Mouse (Mus musculus) G1E-ER4 (cell line): ENCODE data around the gene Nrp1. TPM values are rescaled to one million over a fixed set of nuclear protein-coding genes. Genes with fewer than 3 reads are reported as not detected.

Source experiments
- GATA1 ChIP-seq: IDR thresholded peaks from one replicate; pipeline ENCODE4 v1.8.0; 2012; ENCODE audit warnings: low read length, inconsistent platforms
- polyA plus RNA-seq: library from polyadenylated mRNA; stranded (reverse); fragments of >175 nt; gene quantifications from 2 replicates; pipeline ENCODE4 v1.2.3, GENCODE M21; 2012

The Nrp1 gene
- not detected in 2 replicates for polyA plus RNA-seq

- TF ChIP-seq GATA1: no peak
Observed at GRCm38 (mm10) chr8:128358406-128358755, at the start of gene Nrp1. Gene Nrp1, plus strand, starts transcription at chr8:128358604.

GRCm38 (mm10) chr8:128320797-128321196 lies 37.6 kb upstream of the Nrp1 start:
- TF ChIP-seq GATA1: no peak

GRCm38 (mm10) chr8:128327281-128327680 lies 31.1 kb upstream of the Nrp1 start:
- TF ChIP-seq GATA1: no peak

GRCm38 (mm10) chr8:128327922-128328321 lies 30.5 kb upstream of the Nrp1 start:
- no peak for TF ChIP-seq GATA1

GRCm38 (mm10) chr8:128329502-128329901 lies 28.9 kb upstream of the Nrp1 start:
- no peak for TF ChIP-seq GATA1

GRCm38 (mm10) chr8:128335976-128336375 lies 22.4 kb upstream of the Nrp1 start:
- TF ChIP-seq GATA1: no peak

GRCm38 (mm10) chr8:128338951-128339350 lies 19.5 kb upstream of the Nrp1 start:
- TF ChIP-seq GATA1: no peak

GRCm38 (mm10) chr8:128339521-128339920 lies 18.9 kb upstream of the Nrp1 start:
- no peak for TF ChIP-seq GATA1

GRCm38 (mm10) chr8:128350405-128350804 lies 8.0 kb upstream of the Nrp1 start:
- TF ChIP-seq GATA1: no peak

GRCm38 (mm10) chr8:128351211-128351610 lies 7.2 kb upstream of the Nrp1 start:
- TF ChIP-seq GATA1: no peak

- TF ChIP-seq GATA1: no peak
Observed at GRCm38 (mm10) chr8:128352821-128353220, 5.6 kb upstream of the Nrp1 start.

- TF ChIP-seq GATA1: no peak
Observed at GRCm38 (mm10) chr8:128353999-128354398, 4.4 kb upstream of the Nrp1 start.

GRCm38 (mm10) chr8:128355091-128355490 lies 3.3 kb upstream of the Nrp1 start:
- TF ChIP-seq GATA1: no peak

GRCm38 (mm10) chr8:128356170-128356569 lies 2.2 kb upstream of the Nrp1 start:
- no peak for TF ChIP-seq GATA1

- no peak for TF ChIP-seq GATA1
Observed at GRCm38 (mm10) chr8:128356796-128357539, 1.4 kb upstream of the Nrp1 start.

GRCm38 (mm10) chr8:128357540-128358405 lies 631 bp upstream of the Nrp1 start:
- TF ChIP-seq GATA1: no peak
